ENCODE assay signal across 22 mouse cellular contexts in the genomic region with DNA sequence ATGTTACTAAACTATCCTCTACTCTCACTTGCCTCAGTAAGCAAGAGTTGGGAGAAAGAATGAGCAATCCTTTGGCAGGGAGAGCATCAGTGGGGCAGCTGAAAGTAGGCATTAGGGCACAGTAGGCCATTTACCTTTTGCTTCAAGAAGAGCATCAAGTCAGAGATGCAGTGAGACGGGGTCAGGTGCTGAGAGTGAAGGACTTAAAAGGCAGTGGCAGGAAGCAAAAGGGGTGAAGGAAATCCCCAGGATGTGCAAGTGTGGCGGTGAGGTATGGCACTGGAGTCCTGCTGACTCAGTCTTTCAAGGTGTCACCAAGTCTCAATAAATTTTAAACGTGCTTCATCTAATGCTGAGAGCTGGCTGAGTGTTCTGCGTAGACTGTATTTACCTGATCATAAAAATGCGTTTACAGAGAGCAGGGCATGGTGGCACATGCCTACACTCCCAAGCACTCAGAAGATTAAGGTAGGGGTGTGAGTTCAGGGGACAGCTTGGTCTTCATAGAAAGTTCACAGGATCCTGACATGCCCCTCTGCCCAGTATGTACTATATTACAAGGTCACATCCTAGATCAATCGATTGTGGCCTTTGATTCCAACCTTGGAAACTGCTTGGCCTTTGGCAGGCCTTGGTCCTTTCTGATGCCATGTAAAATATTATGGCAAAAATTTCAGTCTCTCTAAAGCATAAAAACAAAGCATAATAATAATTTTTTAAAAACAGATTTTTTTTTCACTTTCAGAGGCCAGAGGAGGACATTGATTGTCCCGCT. TPM values are rescaled to one million over a fixed set of nuclear protein-coding genes. Genes with fewer than 3 reads are reported as not detected.
DNase-seq lines count a peak whose midpoint lies in the region; ATAC-seq and TF ChIP-seq lines count a peak whose summit lies in the region.
"Had no signal": no experiment of that assay in that cellular context is flagged by ENCODE, and none has a peak within 500 bp of the region (broad histone marks: within the 10 kb centered on the region; RNA-seq: fewer than 3 reads in every experiment).

No protein-coding gene starts in this region.

- no peak overlapping the region for H3K4me3 ChIP-seq in thymus, adult 2 months (ENCODE audit: control insufficient read depth, insufficient read depth, low read length)
- H3K4me3 ChIP-seq in cerebellum, adult 2 months (replicated peaks; ENCODE audit: insufficient read depth, low read depth, low read length), result no peak overlapping the region
- H3K4me3 ChIP-seq: embryonic facial prominence, embryonic 13.5 days; forebrain, embryonic 12.5 days; heart, adult 2 months; heart, embryonic 12.5 days; hindbrain, embryonic 10.5 days; hindbrain, embryonic 15.5 days; intestine, embryonic 15.5 days had no signal

- H3K27me3 ChIP-seq in thymus, adult 2 months (ENCODE audit: control insufficient read depth, insufficient read depth, low read length), result no peaks in the 10 kb centered on the region
- no peaks in the 10 kb centered on the region for H3K27me3 ChIP-seq in cerebellum, adult 2 months (ENCODE audit: control insufficient read depth, insufficient read depth, low read length)
- H3K27me3 ChIP-seq: CH12.LX; embryonic facial prominence, embryonic 13.5 days; forebrain, embryonic 12.5 days; heart, embryonic 12.5 days; hindbrain, embryonic 15.5 days; intestine, embryonic 15.5 days; Patski had no signal

- peak; percentile 9 for DNase-seq in thymus, postnatal 25 days
- DNase-seq in thymus, adult 2 months, result no peak
- peak; percentile 89 for DNase-seq in induced T-regulatory cell, adult 2 months (ENCODE audit: low read depth)
- no peak for DNase-seq in cerebellum, adult 2 months
- DNase-seq in layer of hippocampus, adult 8-10 months (ENCODE audit: low spot score in 2 of 2), result no peak
- no peak for DNase-seq in embryo, embryonic 11 days
- DNase-seq: adrenal gland, adult 8-10 months; adrenal gland, postnatal 36 days; cerebellum, adult 8-10 months; cerebellum, postnatal 25 days; gastrocnemius, postnatal 10 days; heart, adult 2 months had no signal

- H3K4me1 ChIP-seq in thymus, adult 2 months (replicated peaks; ENCODE audit: control insufficient read depth, insufficient read depth, low read length), result peaks cover 8% of the 10 kb centered on the region
- H3K4me1 ChIP-seq in cerebellum, adult 2 months (ENCODE audit: control insufficient read depth, insufficient read depth, low read length), result peaks cover 3% of the 10 kb centered on the region

- TF ChIP-seq CTCF in thymus, adult 2 months (IDR thresholded peaks at IDR 0.05; ENCODE audit: borderline replicate concordance, control insufficient read depth, extremely low read depth, insufficient read depth, low read length, poor library complexity), result no peak
- TF ChIP-seq CTCF in cerebellum, adult 2 months (IDR thresholded peaks at IDR 0.05; ENCODE audit: borderline replicate concordance, insufficient read depth, low read depth, low read length), result no peak

- H3K27ac ChIP-seq in thymus, adult 2 months (ENCODE audit: control insufficient read depth, insufficient read depth, low read length), result no peak overlapping the region
- no peak overlapping the region for H3K27ac ChIP-seq in cerebellum, adult 2 months (ENCODE audit: insufficient read depth, low read length)
- H3K27ac ChIP-seq: embryonic facial prominence, embryonic 13.5 days; forebrain, embryonic 12.5 days; heart, adult 2 months; hindbrain, embryonic 10.5 days; hindbrain, embryonic 15.5 days; intestine, embryonic 15.5 days had no signal

- no peak for TF ChIP-seq POLR2A in thymus, adult 2 months (IDR thresholded peaks at IDR 0.05; ENCODE audit: control insufficient read depth, extremely low read depth, insufficient read depth, low read length, poor library complexity)
- no peak for TF ChIP-seq POLR2A in cerebellum, adult 2 months (IDR thresholded peaks at IDR 0.05; ENCODE audit: borderline replicate concordance, insufficient read depth, low read length)

- ATAC-seq in CD4-positive, CD25-positive, alpha-beta regulatory T cell, adult 4 months, result peak; percentile 90
- ATAC-seq: forebrain, embryonic 16.5 days; intestine, embryonic 15.5 days; Patski had no signal

- 63% methylated on average over 7 of the region's 7 CpGs for WGBS in thymus, adult 2 months
- WGBS in cerebellum, adult 2 months, result 91% methylated on average over 7 of the region's 7 CpGs

- H3K36me3 ChIP-seq in thymus, adult 2 months (ENCODE audit: control insufficient read depth, insufficient read depth, low read length), result no peaks in the 10 kb centered on the region
- H3K36me3 ChIP-seq: embryonic facial prominence, embryonic 13.5 days; forebrain, embryonic 12.5 days; heart, embryonic 12.5 days; hindbrain, embryonic 10.5 days; hindbrain, embryonic 15.5 days; intestine, embryonic 15.5 days had no signal

RNA-seq across cellular contexts. Expression of a gene that starts 14.1 kb away (rescaled TPM):
- polyA plus RNA-seq in thymus, adult 2 months (2012; rRNA removed), result 16.9 and 18.2 TPM in 2 replicates
- polyA plus RNA-seq in CD4-positive, CD25-positive, alpha-beta regulatory T cell, adult 4 months (2017; shearing (Covaris generic)), result 10 to 100 TPM; 26.4 to 41.8 TPM
- polyA plus RNA-seq in cerebellum, adult 2 months (2012; rRNA removed), result 22.2 and 24.9 TPM in 2 replicates
- total RNA-seq in layer of hippocampus, adult 8-10 months (2022), result 10 to 100 TPM; 21.0 to 28.8 (median 28.3) TPM

Comparison
In these comparisons a context has a peak if more than half of its experiments do, and no peak if none do; other contexts are left out.
1. DNase-seq: peak in thymus, postnatal 25 days (single experiment) and induced T-regulatory cell, adult 2 months (single experiment); none in thymus, adult 2 months (single experiment), cerebellum, adult 2 months (0 of 2), layer of hippocampus, adult 8-10 months (0 of 2) and embryo, embryonic 11 days (single experiment).